Comparison of ENCODE assay signal across 14 mouse cellular contexts in genomic region chr4:82196024-82196647, GRCm38 (mm10).
A peak's percentile ranks its signal among the peaks of the same experiment; 100 is the strongest.
DNase-seq lines count a peak whose midpoint lies in the region; ATAC-seq and TF ChIP-seq lines count a peak whose summit lies in the region.
"Had no signal": no experiment of that assay in that cellular context is flagged by ENCODE, and none has a peak within 500 bp of the region (broad histone marks: within the 10 kb centered on the region; RNA-seq: fewer than 3 reads in every experiment).

No protein-coding gene starts in this region.

- CTCF ChIA-PET in Patski (lab: Charles Lee): interaction anchor here (1.4 to 6.4 kb wide), 3 partner anchors 11 to 35 kb away, joined by 3 to 49 read pairs (median 7); no protein-coding TSS in a partner anchor

- no peaks in the 10 kb centered on the region for H3K36me3 ChIP-seq in kidney, embryonic 15.5 days
- no peaks in the 10 kb centered on the region for H3K36me3 ChIP-seq in embryonic facial prominence, embryonic 13.5 days
- H3K36me3 ChIP-seq: hindbrain, embryonic 15.5 days; liver, embryonic 12.5 days had no signal

- H3K4me3 ChIP-seq in kidney, embryonic 15.5 days (replicated peaks): no peak overlapping the region
- H3K4me3 ChIP-seq in embryonic facial prominence, embryonic 13.5 days: no peak overlapping the region
- H3K4me3 ChIP-seq: hindbrain, embryonic 15.5 days; left cerebral cortex, adult 2 months; liver, embryonic 12.5 days had no signal

- no peaks in the 10 kb centered on the region for H3K27me3 ChIP-seq in kidney, embryonic 15.5 days
- no peaks in the 10 kb centered on the region for H3K27me3 ChIP-seq in Patski
- no peaks in the 10 kb centered on the region for H3K27me3 ChIP-seq in embryonic facial prominence, embryonic 13.5 days
- H3K27me3 ChIP-seq: hindbrain, embryonic 15.5 days; liver, embryonic 12.5 days had no signal

- TF ChIP-seq CTCF in Patski (IDR thresholded peaks at IDR 0.05): no peak

- H3K4me1 ChIP-seq in kidney, embryonic 15.5 days: peaks cover 11% of the 10 kb centered on the region
- H3K4me1 ChIP-seq in embryonic facial prominence, embryonic 13.5 days: peaks cover 30% of the 10 kb centered on the region
- H3K4me1 ChIP-seq: hindbrain, embryonic 15.5 days; liver, embryonic 12.5 days had no signal

- peak; percentile 52 for ATAC-seq in kidney, embryonic 15.5 days (replicated peaks; ENCODE audit: low FRiP score)
- ATAC-seq in Patski: peak; percentile 65
- no peak for ATAC-seq in embryonic facial prominence, embryonic 13.5 days (ENCODE audit: insufficient number of reproducible peaks, insufficient read depth, low FRiP score, low TSS enrichment, low read depth)
- peak; percentile 51; the same call in 1 of the 2 replicates for ATAC-seq in megakaryocyte, adult 5-6 weeks (ENCODE audit: poor library complexity, severe bottlenecking)
- ATAC-seq: forebrain, postnatal 0 days; liver, embryonic 12.5 days had no signal

- no peak for DNase-seq in kidney, adult 11 months
- DNase-seq in Patski (ENCODE audit: low read depth, low spot score): peak; percentile 33
- no peak for DNase-seq in frontal cortex, postnatal 25 days (ENCODE audit: low spot score in 2 of 2)
- no peak for DNase-seq in lung, postnatal 36 days
- no peak for DNase-seq in lung, postnatal 14 days
- DNase-seq: adrenal gland, postnatal 25 days; forebrain, postnatal 0 days; right cerebral cortex, postnatal 14 days had no signal

- H3K4me2 ChIP-seq in kidney, embryonic 15.5 days: no peak overlapping the region
- no peak overlapping the region for H3K4me2 ChIP-seq in embryonic facial prominence, embryonic 13.5 days
- H3K4me2 ChIP-seq: hindbrain, embryonic 15.5 days; liver, embryonic 12.5 days had no signal

- H3K9ac ChIP-seq in kidney, embryonic 15.5 days: no peak overlapping the region
- H3K9ac ChIP-seq in embryonic facial prominence, embryonic 13.5 days: no peak overlapping the region
- H3K9ac ChIP-seq: forebrain, postnatal 0 days; hindbrain, embryonic 15.5 days; liver, embryonic 12.5 days had no signal

- in situ Hi-C loops in Patski (cut with MboI; ENCODE audit: low pct_unique_long_range_greater_than_20kb): no loop called here

- POLR2A ChIA-PET in Patski (lab: Charles Lee): interaction anchor here (0.7 kb wide), 1 partner anchor 360 kb away, joined by 3 read pairs; no protein-coding TSS in a partner anchor

- H3K27ac ChIP-seq in kidney, embryonic 15.5 days: no peak overlapping the region
- peak overlapping the region; percentile 84 for H3K27ac ChIP-seq in embryonic facial prominence, embryonic 13.5 days
- H3K27ac ChIP-seq: hindbrain, embryonic 15.5 days; left cerebral cortex, adult 2 months; liver, embryonic 12.5 days had no signal

- no peaks in the 10 kb centered on the region for H3K9me3 ChIP-seq in kidney, embryonic 15.5 days (replicated peaks)
- no peaks in the 10 kb centered on the region for H3K9me3 ChIP-seq in embryonic facial prominence, embryonic 13.5 days
- H3K9me3 ChIP-seq: hindbrain, embryonic 15.5 days; liver, embryonic 12.5 days had no signal

- 42% methylated on average over 6 of the region's 6 CpGs for WGBS in kidney, embryonic 15.5 days
- WGBS in embryonic facial prominence, embryonic 13.5 days: 51% methylated on average over 6 of the region's 6 CpGs
